Mouse (Mus musculus) hindbrain, embryonic 16.5 days (tissue): ENCODE measurements around the gene Cd302. TPM values are rescaled to one million over a fixed set of nuclear protein-coding genes. Genes with fewer than 3 reads are reported as not detected.

Experiments
- ATAC-seq: fragments of 200-750 bp; cut with Nextera tagmentation; 2 replicates; pipeline ENCODE4 v1.8.0; 2017; ENCODE audit warnings: moderate TSS enrichment, moderate library complexity
- H3K27ac ChIP-seq: fragments of 300-500 bp; sonication (generic); 2 replicates; pipeline ENCODE4 v1.5.1; 2014; ENCODE audit warnings: low read depth, mild to moderate bottlenecking, control low read depth, low read length, moderate library complexity
- H3K27me3 ChIP-seq: fragments of 300-500 bp; sonication (generic); replicated peaks from 2 replicates; pipeline ENCODE4 v1.6.1; 2014; ENCODE audit warnings: low read length; ENCODE audit not compliant: control insufficient read depth, insufficient read depth
- H3K36me3 ChIP-seq: fragments of 300-500 bp; sonication (generic); 2 replicates; pipeline ENCODE4 v1.6.1; 2014; ENCODE audit warnings: mild to moderate bottlenecking, low read length, moderate library complexity, mixed read lengths; ENCODE audit not compliant: control insufficient read depth, insufficient read depth
- H3K4me1 ChIP-seq: fragments of 300-500 bp; sonication (generic); 2 replicates; pipeline ENCODE4 v1.6.1; 2014; ENCODE audit warnings: low read depth, low read length; ENCODE audit not compliant: control insufficient read depth, insufficient read depth
- H3K4me2 ChIP-seq: fragments of 300-500 bp; sonication (generic); 2 replicates; pipeline ENCODE4 v1.6.1; 2014; ENCODE audit warnings: mild to moderate bottlenecking, low read length, control low read depth, moderate library complexity
- H3K4me3 ChIP-seq: fragments of 300-500 bp; sonication (generic); 2 replicates; pipeline ENCODE4 v1.5.1; 2014; ENCODE audit warnings: mild to moderate bottlenecking, low read length, control low read depth, moderate library complexity
- H3K9ac ChIP-seq: fragments of 300-500 bp; sonication (generic); 2 replicates; pipeline ENCODE4 v1.6.1; 2014; ENCODE audit warnings: low read depth, mild to moderate bottlenecking, control low read depth, low read length, moderate library complexity
- H3K9me3 ChIP-seq: fragments of 300-500 bp; sonication (generic); 2 replicates; pipeline ENCODE4 v1.6.1; 2014; ENCODE audit warnings: mild to moderate bottlenecking, low read length, moderate library complexity; ENCODE audit not compliant: control insufficient read depth
- WGBS: fragments of 180-500 bp; shearing (Covaris S2); extraction: QIAGEN DNeasy Blood & Tissue Kit; methylation state at CpG from one replicate; pipeline ENCODE4 v1.1.7; 2014; 5-methylcytosine and 5-hydroxymethylcytosine counted together
- polyA plus RNA-seq: library from polyadenylated mRNA; unstranded; fragments of >200 nt; fragmentation: Nextera tagmentation; extraction: Ambion mirVana; gene quantifications from 2 replicates; pipeline ENCODE4 v1.2.1, GENCODE M21; 2015

Gene Cd302
- polyA plus RNA-seq, 1 experiment from 2014 or later: 18.8 TPM

- Histone ChIP-seq H3K9ac (no peak overlapping the region), H3K9me3 (no peaks in the 10 kb centered on the region), H3K36me3 (0 out of 2 replicates have a peak, but pooled peaks cover 7% of the 10 kb centered on the region), H3K4me2 (no peak overlapping the region), H3K27me3 (no peaks in the 10 kb centered on the region), H3K4me3 (no peak overlapping the region), H3K4me1 (no peaks in the 10 kb centered on the region), H3K27ac (no peak overlapping the region)
- ATAC-seq: no peak
- 71% methylated on average over 1 of the region's 1 CpGs for WGBS
Measured at GRCm38 (mm10) chr2:60228470-60228869, 55.8 kb downstream of the Cd302 start.

GRCm38 (mm10) chr2:60223489-60223888, 60.8 kb downstream of the Cd302 start:
- peaks cover 7% of the 10 kb centered on the region; the same call in 1 of the 2 replicates for H3K4me1 ChIP-seq
- no peak for ATAC-seq
- H3K4me3 ChIP-seq: no peak overlapping the region
- H3K27ac ChIP-seq: no peak overlapping the region
- no peaks in the 10 kb centered on the region for H3K9me3 ChIP-seq
- no peaks in the 10 kb centered on the region for H3K36me3 ChIP-seq
- H3K27me3 ChIP-seq: no peaks in the 10 kb centered on the region
- H3K4me2 ChIP-seq: no peak overlapping the region
- no peak overlapping the region for H3K9ac ChIP-seq
- 63% methylated on average over 1 of the region's 1 CpGs for WGBS

- no peak for ATAC-seq
- 69% methylated on average over 2 of the region's 2 CpGs for WGBS
- no peaks in the 10 kb centered on the region for H3K36me3 ChIP-seq
- no peaks in the 10 kb centered on the region for H3K9me3 ChIP-seq
- no peak overlapping the region for H3K4me3 ChIP-seq
- H3K4me2 ChIP-seq: no peak overlapping the region
- H3K27ac ChIP-seq: no peak overlapping the region
- no peaks in the 10 kb centered on the region for H3K27me3 ChIP-seq
- peaks cover 7% of the 10 kb centered on the region; the same call in 1 of the 2 replicates for H3K4me1 ChIP-seq
- H3K9ac ChIP-seq: no peak overlapping the region
Measured at GRCm38 (mm10) chr2:60221954-60222353, 62.3 kb downstream of the Cd302 start.

GRCm38 (mm10) chr2:60221236-60221635, 63.1 kb downstream of the Cd302 start:
- H3K9me3 ChIP-seq: no peaks in the 10 kb centered on the region

DNA sequence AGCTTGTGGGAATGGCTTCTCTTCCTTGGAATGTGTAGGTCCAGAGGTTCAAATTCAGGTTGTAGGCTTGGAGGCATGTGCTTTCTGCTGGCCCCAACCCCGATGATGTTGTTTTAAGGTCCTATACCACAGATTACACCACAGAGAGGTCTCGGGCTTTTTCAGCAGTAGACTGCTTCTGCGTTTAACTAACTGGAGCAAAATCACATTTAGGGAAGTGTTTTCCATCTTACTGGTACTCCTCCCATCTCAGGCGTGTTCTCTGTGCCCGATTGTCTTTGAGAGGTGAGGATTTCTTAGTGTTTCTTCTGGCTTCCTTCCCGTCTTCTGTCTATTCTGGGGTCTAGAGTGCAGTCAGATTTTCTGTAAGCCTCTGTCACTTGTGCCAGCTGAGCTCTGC, 66.7 kb downstream of the Cd302 start:
- Histone ChIP-seq H3K4me1 (peaks cover 15% of the 10 kb centered on the region), H3K9ac (no peak overlapping the region), H3K36me3 (peaks cover 3% of the 10 kb centered on the region; the same call in 1 of the 2 replicates), H3K4me2 (no peak overlapping the region), H3K27me3 (no peaks in the 10 kb centered on the region), H3K27ac (no peak overlapping the region), H3K9me3 (no peaks in the 10 kb centered on the region), H3K4me3 (no peak overlapping the region)
- WGBS: 89% methylated on average over 6 of the region's 6 CpGs
- ATAC-seq: no peak

More at GRCm38 (mm10) chr2:60221236-60221635, 63.1 kb downstream of the Cd302 start:
- ATAC-seq: no peak
- no peaks in the 10 kb centered on the region for H3K27me3 ChIP-seq
- 45% methylated on average over 6 of the region's 6 CpGs for WGBS
- H3K4me1 ChIP-seq: peaks cover 9% of the 10 kb centered on the region
- no peak overlapping the region for H3K4me2 ChIP-seq
- no peak overlapping the region for H3K4me3 ChIP-seq
- H3K9ac ChIP-seq: no peak overlapping the region
- no peaks in the 10 kb centered on the region for H3K36me3 ChIP-seq
- H3K27ac ChIP-seq: no peak overlapping the region

DNA sequence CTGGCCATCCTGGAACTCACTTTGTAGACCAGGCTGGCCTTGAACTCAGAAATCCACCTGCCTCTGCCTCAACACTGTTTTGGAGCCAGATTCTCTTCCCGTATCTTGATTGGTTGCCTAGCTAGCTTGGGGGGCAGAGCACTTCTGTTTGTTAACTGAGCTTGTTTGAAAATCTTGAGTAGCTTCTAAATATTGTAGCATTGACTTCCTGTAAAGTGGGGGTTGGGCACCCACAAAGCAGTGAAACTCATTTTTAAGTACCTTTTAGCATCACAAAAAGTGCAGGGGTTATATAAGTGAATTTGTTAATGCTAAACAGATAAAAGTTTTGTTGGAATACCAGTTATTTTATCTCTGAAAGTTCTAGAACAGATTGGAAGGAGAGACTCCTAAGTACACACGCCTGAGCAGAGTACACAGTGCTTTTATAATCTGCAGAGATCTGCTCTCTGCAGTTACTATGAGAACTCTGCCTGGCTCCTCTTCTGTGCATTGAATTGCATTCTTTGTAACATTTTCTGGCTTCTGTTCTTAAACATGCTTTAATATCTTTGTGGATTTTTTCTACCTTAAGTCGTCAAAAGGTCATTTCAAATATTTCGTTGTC, 67.6 kb downstream of the Cd302 start:
- ATAC-seq: no peak
- 87% methylated on average over 4 of the region's 4 CpGs for WGBS

GRCm38 (mm10) chr2:60214683-60215082, 69.6 kb downstream of the Cd302 start:
- H3K4me2 ChIP-seq: no peak overlapping the region
- H3K4me1 ChIP-seq: peaks cover 25% of the 10 kb centered on the region
- no peak overlapping the region for H3K27ac ChIP-seq
- no peak overlapping the region for H3K9ac ChIP-seq
- WGBS: 96% methylated on average over 2 of the region's 2 CpGs
- no peaks in the 10 kb centered on the region for H3K9me3 ChIP-seq
- H3K36me3 ChIP-seq: peaks cover 3% of the 10 kb centered on the region; the same call in 1 of the 2 replicates
- no peak for ATAC-seq
- H3K27me3 ChIP-seq: no peaks in the 10 kb centered on the region
- H3K4me3 ChIP-seq: no peak overlapping the region

More for the DNA sequence above, 67.6 kb downstream of the Cd302 start:
- no peaks in the 10 kb centered on the region for H3K9me3 ChIP-seq
- no peak overlapping the region for H3K4me2 ChIP-seq
- H3K4me3 ChIP-seq: no peak overlapping the region
- no peak overlapping the region for H3K9ac ChIP-seq
- no peak overlapping the region for H3K27ac ChIP-seq
- peaks cover 3% of the 10 kb centered on the region; the same call in 1 of the 2 replicates for H3K36me3 ChIP-seq
- no peaks in the 10 kb centered on the region for H3K27me3 ChIP-seq
- H3K4me1 ChIP-seq: peaks cover 23% of the 10 kb centered on the region

GRCm38 (mm10) chr2:60212488-60212887, 71.8 kb downstream of the Cd302 start:
- Histone ChIP-seq H3K36me3 (peaks cover 3% of the 10 kb centered on the region; the same call in 1 of the 2 replicates), H3K4me3 (no peak overlapping the region), H3K9me3 (no peaks in the 10 kb centered on the region), H3K27ac (no peak overlapping the region), H3K9ac (no peak overlapping the region), H3K4me2 (no peak overlapping the region), H3K4me1 (peaks cover 28% of the 10 kb centered on the region), H3K27me3 (no peaks in the 10 kb centered on the region)
- ATAC-seq: no peak

- Histone ChIP-seq H3K4me2 (peak overlapping the region; percentile 57), H3K9ac (peak overlapping the region; percentile 96), H3K27ac (no peak overlapping the region), H3K4me1 (peaks cover 26% of the 10 kb centered on the region), H3K36me3 (peaks cover 3% of the 10 kb centered on the region; the same call in 1 of the 2 replicates), H3K27me3 (no peaks in the 10 kb centered on the region), H3K4me3 (peak overlapping the region; percentile 77), H3K9me3 (no peaks in the 10 kb centered on the region)
- 23% methylated on average over 5 of the region's 5 CpGs for WGBS
- ATAC-seq: no peak
Measured at GRCm38 (mm10) chr2:60210821-60211220, 73.5 kb downstream of the Cd302 start.
